Mouse (Mus musculus): ENCODE results near the gene Fbxo27. TPM values are rescaled to one million over a fixed set of nuclear protein-coding genes. Genes with fewer than 3 reads are reported as not detected.

Gene Fbxo27
- total and polyA plus RNA-seq, 3 experiments: not detected

- TF ChIP-seq UBTF (IDR thresholded peaks at IDR 0.05; ENCODE audit: borderline replicate concordance, insufficient read depth, low read depth, low read length): no peak
- no peak for TF ChIP-seq POLR2AphosphoS2 (IDR thresholded peaks at IDR 0.05; ENCODE audit: low read length)
- no peak for TF ChIP-seq RAD21 (IDR thresholded peaks at IDR 0.05; ENCODE audit: low read depth, low read length)
- TF ChIP-seq GABPA (IDR thresholded peaks at IDR 0.05; ENCODE audit: low read depth, low read length): no peak
- no peak for TF ChIP-seq TBP (IDR thresholded peaks at IDR 0.05; ENCODE audit: low read depth, low read length)
- TF ChIP-seq ETS1 (IDR thresholded peaks at IDR 0.05; ENCODE audit: low read depth, low read length): peak; percentile 63; the same call in 1 of the 2 replicates
- TF ChIP-seq MEF2A (IDR thresholded peaks at IDR 0.05; ENCODE audit: extremely low read depth, insufficient replicate concordance, low read depth, low read length, poor library complexity, severe bottlenecking): no peak
- TF ChIP-seq EP300 (IDR thresholded peaks at IDR 0.05; ENCODE audit: low read depth in 1 of 2, low read length in 2 of 2): no peak
- TF ChIP-seq TAL1 (IDR thresholded peaks at IDR 0.05; ENCODE audit: low read length): no peak
- no peak for TF ChIP-seq MYB (IDR thresholded peaks at IDR 0.05; ENCODE audit: low read depth, low read length)
- TF ChIP-seq MAZ (IDR thresholded peaks at IDR 0.05; ENCODE audit: low read depth, low read length): no peak
- TF ChIP-seq POLR2AphosphoS5 (IDR thresholded peaks at IDR 0.05; ENCODE audit: borderline replicate concordance, low read depth, low read length): no peak
- no peak for TF ChIP-seq MXI1 (IDR thresholded peaks at IDR 0.05; ENCODE audit: low read depth, low read length)
- no peak; the same call in 1 of the 2 replicates for TF ChIP-seq SIN3A (IDR thresholded peaks at IDR 0.05; ENCODE audit: low read length)
Observed at GRCm38 (mm10) chr7:28674994-28675393, 17.7 kb upstream of the Fbxo27 start (continued).

GRCm38 (mm10) chr7:28675746-28676145 lies 16.9 kb upstream of the Fbxo27 start:
- Histone ChIP-seq H3K9ac (ENCODE audit: control insufficient read depth, low read depth, low read length, poor library complexity, severe bottlenecking) (no peak overlapping the region), H3K4me3 (ENCODE audit: control insufficient read depth in 1 of 2, insufficient read depth in 1 of 2, low read depth in 2 of 2, low read length in 2 of 2) (peak overlapping the region; percentile 62 to 99), H3K9me3 (replicated peaks; ENCODE audit: insufficient read depth, low read length) (no peaks in the 10 kb centered on the region), H3K79me2 (ENCODE audit: control insufficient read depth, insufficient read depth, low read length, poor library complexity) (no peaks in the 10 kb centered on the region), H3K27me3 (ENCODE audit: control insufficient read depth in 1 of 2, insufficient read depth in 2 of 2, low read length in 2 of 2) (no peaks in the 10 kb centered on the region; a peak in 1 of 4 replicates), H3K27ac (ENCODE audit: control insufficient read depth, low read depth, low read length) (no peak overlapping the region), H3K36me3 (ENCODE audit: control insufficient read depth in 1 of 2, insufficient read depth in 2 of 2, low read length in 2 of 2) (peaks cover 0 to 2% of the 10 kb centered on the region in 2 experiments; a peak in 1 of 4 replicates), H3K4me1 (ENCODE audit: control insufficient read depth in 1 of 2, insufficient read depth in 2 of 2, low read length in 2 of 2) (peaks cover 0 to 9% of the 10 kb centered on the region in 2 experiments; a peak in 3 of 4 replicates)
- peak; percentile 61 for DNase-seq (ENCODE audit: low read depth, low spot score)
- TF ChIP-seq KAT2A (conservative IDR thresholded peaks at IDR 0.05; ENCODE audit: low read depth, low read length): no peak
- TF ChIP-seq CTCF (IDR thresholded peaks at IDR 0.05 in 2 of 3, conservative IDR thresholded peaks at IDR 0.05 in 1 of 3; ENCODE audit: control insufficient read depth in 1 of 3, insufficient read depth in 1 of 3, low read depth in 2 of 3, low read length in 3 of 3, poor library complexity in 1 of 3, severe bottlenecking in 1 of 3): peak; percentile 53 to 57 (median 55)
- peak; percentile 25; the same call in 1 of the 2 replicates for TF ChIP-seq MXI1 (IDR thresholded peaks at IDR 0.05; ENCODE audit: low read depth, low read length)
- no peak for TF ChIP-seq POLR2AphosphoS2 (IDR thresholded peaks at IDR 0.05; ENCODE audit: low read length)
- TF ChIP-seq POLR2A (IDR thresholded peaks at IDR 0.05; ENCODE audit: control insufficient read depth in 1 of 2, insufficient read depth in 1 of 2, low read depth in 1 of 2, low read length in 2 of 2, poor library complexity in 1 of 2): 0 out of 4 replicates have a peak, but pooled peaks of 1 of the 2 experiments have one; percentile 24

Data from MEL (cell line).